ENCODE assay signal across 8 mouse cellular contexts in the genomic region with DNA sequence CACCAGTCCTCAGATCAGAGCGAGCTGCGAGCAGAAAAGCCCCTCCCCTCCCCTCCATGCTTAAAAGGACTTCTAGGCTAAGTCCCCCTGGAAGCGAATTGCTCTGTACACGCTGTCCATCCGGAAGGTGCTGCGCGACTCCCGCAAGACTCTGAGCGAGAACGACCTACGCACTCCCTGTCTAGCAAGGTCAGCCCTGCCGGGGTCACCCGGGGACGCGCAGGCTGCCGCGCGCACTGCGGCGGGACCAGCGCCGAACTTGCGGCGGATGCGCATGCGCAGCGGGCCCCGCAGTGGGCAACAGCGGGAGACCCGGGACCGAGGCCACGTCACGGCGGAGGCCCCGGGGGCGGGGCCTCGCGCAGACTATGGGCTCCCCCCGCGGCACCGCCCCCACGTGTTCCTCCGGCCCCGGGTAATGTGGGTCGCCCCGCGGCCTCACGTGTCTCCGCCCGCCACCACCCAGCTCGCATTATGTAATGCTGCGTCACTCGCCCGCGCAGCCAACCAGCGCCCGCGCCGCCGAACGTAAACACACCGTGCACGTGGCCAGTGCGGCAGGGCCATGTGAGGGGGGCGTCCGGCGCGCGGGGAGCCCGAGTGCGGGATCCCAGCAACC. TPM values are rescaled to one million over a fixed set of nuclear protein-coding genes. Genes with fewer than 3 reads are reported as not detected.
DNase-seq lines count a peak whose midpoint lies in the region; ATAC-seq lines count a peak whose summit lies in the region.

No protein-coding gene starts in this region.

- under 1% methylated on average over 68 of the region's 71 CpGs for WGBS in hindbrain, embryonic 11.5 days

- peak; percentile 40 for ATAC-seq in frontal cortex, adult (ENCODE audit: low TSS enrichment)
- ATAC-seq in hindbrain, embryonic 11.5 days (ENCODE audit: low FRiP score) = peak; percentile 94

- H3K4me3 ChIP-seq in hindbrain, embryonic 11.5 days (ENCODE audit: low read depth, low read length) = peak overlapping the region; percentile 71

- no peaks in the 10 kb centered on the region for H3K4me1 ChIP-seq in hindbrain, embryonic 11.5 days (replicated peaks; ENCODE audit: control insufficient read depth, insufficient read depth, low read length)

- 0 out of 2 replicates have a peak overlapping the region, but pooled peaks have one; percentile 21 for H3K27ac ChIP-seq in hindbrain, embryonic 11.5 days (ENCODE audit: low read depth, low read length)

- DNase-seq in MEL-GATA-1-ER (ENCODE audit: extremely low read depth, low read depth) = peak; percentile 78
- DNase-seq in cerebellum, adult 8-10 months = peak; percentile 100
- peak; percentile 96 for DNase-seq in hindbrain, embryonic 11.5 days (ENCODE audit: low spot score)
- DNase-seq in layer of hippocampus, postnatal 10 days (ENCODE audit: low spot score in 2 of 2) = peak; percentile 97 to 99
- peak; percentile 98 for DNase-seq in lung, postnatal 10 days
- peak; percentile 98 for DNase-seq in ovary, postnatal 36 days (ENCODE audit: low spot score)
- DNase-seq in thymus, postnatal 25 days = peak; percentile 97

- H3K9ac ChIP-seq in hindbrain, embryonic 11.5 days (ENCODE audit: low read depth, low read length) = peak overlapping the region; percentile 58

- H3K4me2 ChIP-seq in hindbrain, embryonic 11.5 days (replicated peaks; ENCODE audit: low read depth, low read length) = peak overlapping the region; percentile 85

- no peaks in the 10 kb centered on the region for H3K9me3 ChIP-seq in hindbrain, embryonic 11.5 days (ENCODE audit: control insufficient read depth, low read length)

- no peaks in the 10 kb centered on the region for H3K36me3 ChIP-seq in hindbrain, embryonic 11.5 days (ENCODE audit: control insufficient read depth, insufficient read depth, low read length)

- no peaks in the 10 kb centered on the region for H3K27me3 ChIP-seq in hindbrain, embryonic 11.5 days (ENCODE audit: control insufficient read depth, insufficient read depth, low read length)

RNA-seq across cellular contexts. Expression of a gene that starts 0.7 kb away (rescaled TPM):
- 4.3 and 4.8 TPM in 2 replicates for polyA plus RNA-seq in hindbrain, embryonic 11.5 days (2014; fragmentation: Nextera tagmentation; extraction: Ambion mirVana)
- 10 to 100 TPM; 37.8 to 46.8 TPM for total RNA-seq in layer of hippocampus, postnatal 10 days (2021)

RNA-seq across cellular contexts. Expression of a gene that starts 32.7 kb away (rescaled TPM):
- polyA plus RNA-seq in hindbrain, embryonic 11.5 days (2014; fragmentation: Nextera tagmentation; extraction: Ambion mirVana) = 17.0 and 20.2 TPM in 2 replicates
- total RNA-seq in layer of hippocampus, postnatal 10 days (2021) = 10 to 100 TPM; 74.7 to 83.0 TPM

RNA-seq across cellular contexts. Expression of a gene that starts 33.0 kb away (rescaled TPM):
- polyA plus RNA-seq in hindbrain, embryonic 11.5 days (2014; fragmentation: Nextera tagmentation; extraction: Ambion mirVana) = 400 and 415 TPM in 2 replicates
- 100 to 1,000 TPM; 477 to 590 TPM for total RNA-seq in layer of hippocampus, postnatal 10 days (2021)

Comparison
In these comparisons a context has a peak if more than half of its experiments do, and no peak if none do; other contexts are left out.
1. Peak in every context shown above with its lines: DNase-seq, ATAC-seq, H3K4me3 ChIP-seq and H3K27ac ChIP-seq.